ENCODE assay signal across 20 mouse cellular contexts in the genomic region with DNA sequence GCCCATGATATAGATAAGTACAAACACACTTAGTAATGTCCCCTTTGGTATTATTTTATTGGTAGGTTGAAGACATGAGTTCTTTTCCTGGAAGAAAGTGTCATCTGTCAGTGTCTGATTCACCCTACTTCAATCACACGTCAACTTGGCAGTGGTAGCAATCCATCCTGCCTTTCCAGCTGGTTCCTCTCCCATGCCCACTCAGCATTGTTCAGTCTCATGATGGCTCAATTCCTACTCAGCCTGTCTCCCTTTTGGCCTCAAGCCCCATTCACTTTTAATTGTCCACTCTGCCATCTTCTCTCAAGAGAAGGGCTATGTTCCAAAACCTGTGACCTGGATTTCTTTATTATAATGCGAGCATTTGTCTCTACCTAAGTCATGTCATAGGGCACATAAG.
DNase-seq lines count a peak whose midpoint lies in the region; ATAC-seq and TF ChIP-seq lines count a peak whose summit lies in the region.
"Had no signal": no experiment of that assay in that cellular context is flagged by ENCODE, and none has a peak within 500 bp of the region (broad histone marks: within the 10 kb centered on the region; RNA-seq: fewer than 3 reads in every experiment).

No protein-coding gene starts in this region.

- ATAC-seq in midbrain, postnatal 0 days (ENCODE audit: low FRiP score), result no peak
- no peak for ATAC-seq in midbrain, embryonic 11.5 days (ENCODE audit: low FRiP score)
- ATAC-seq in megakaryocyte-erythroid progenitor cell, adult 5-6 weeks (replicated peaks; ENCODE audit: low FRiP score, low TSS enrichment, poor library complexity, severe bottlenecking), result no peak
- ATAC-seq: hindbrain, embryonic 16.5 days; intestine, postnatal 0 days; lung, postnatal 0 days; Patski had no signal

- peak; percentile 21 to 46 for DNase-seq in heart, adult 18-20 months
- no peak for DNase-seq in heart, postnatal 4 days
- peak; percentile 11 for DNase-seq in midbrain, postnatal 0 days (ENCODE audit: low spot score)
- DNase-seq in midbrain, embryonic 11.5 days (ENCODE audit: low spot score, missing footprints), result no peak
- DNase-seq in layer of hippocampus, adult 8-10 months (ENCODE audit: low spot score in 2 of 2), result peak; percentile 20 to 32
- no peak for DNase-seq in lung, postnatal 36 days
- DNase-seq: adrenal gland, postnatal 14 days; cerebellum, adult 9-11 months; embryo, embryonic 11 days; heart, postnatal 36 days; midbrain, embryonic 14.5 days; thymus, postnatal 25 days had no signal

- TF ChIP-seq CTCF in midbrain, postnatal 0 days (IDR thresholded peaks at IDR 0.05), result no peak

- H3K9ac ChIP-seq in midbrain, postnatal 0 days (replicated peaks; ENCODE audit: low read length, poor library complexity, severe bottlenecking), result no peak overlapping the region
- no peak overlapping the region for H3K9ac ChIP-seq in midbrain, embryonic 11.5 days (ENCODE audit: low read length)
- H3K9ac ChIP-seq: limb, embryonic 15.5 days had no signal

- WGBS in midbrain, postnatal 0 days, result 89% methylated on average over 2 of the region's 2 CpGs
- WGBS in midbrain, embryonic 11.5 days, result 92% methylated on average over 2 of the region's 2 CpGs

- no peak overlapping the region for H3K4me2 ChIP-seq in midbrain, postnatal 0 days (ENCODE audit: low read depth, low read length, poor library complexity, severe bottlenecking)
- no peak overlapping the region for H3K4me2 ChIP-seq in midbrain, embryonic 11.5 days
- H3K4me2 ChIP-seq: limb, embryonic 15.5 days had no signal

- no peaks in the 10 kb centered on the region for H3K27me3 ChIP-seq in midbrain, postnatal 0 days (ENCODE audit: insufficient read depth, low read length)
- no peaks in the 10 kb centered on the region for H3K27me3 ChIP-seq in midbrain, embryonic 11.5 days (ENCODE audit: control insufficient read depth, insufficient read depth, low read length)
- H3K27me3 ChIP-seq: limb, embryonic 15.5 days; Patski had no signal

- H3K4me1 ChIP-seq in midbrain, postnatal 0 days (ENCODE audit: insufficient read depth, low read length), result no peaks in the 10 kb centered on the region
- H3K4me1 ChIP-seq in midbrain, embryonic 11.5 days (ENCODE audit: control insufficient read depth, insufficient read depth, low read length), result no peaks in the 10 kb centered on the region
- H3K4me1 ChIP-seq: heart, embryonic 10.5 days; limb, embryonic 15.5 days had no signal

- no peaks in the 10 kb centered on the region for H3K9me3 ChIP-seq in midbrain, postnatal 0 days (ENCODE audit: low read length)
- H3K9me3 ChIP-seq in midbrain, embryonic 11.5 days (ENCODE audit: control insufficient read depth, low read length), result no peaks in the 10 kb centered on the region
- H3K9me3 ChIP-seq: heart, embryonic 10.5 days; limb, embryonic 15.5 days had no signal

- no peaks in the 10 kb centered on the region for H3K36me3 ChIP-seq in midbrain, postnatal 0 days (ENCODE audit: insufficient read depth, low read length)
- H3K36me3 ChIP-seq in midbrain, embryonic 11.5 days (ENCODE audit: control insufficient read depth, insufficient read depth, low read length), result no peaks in the 10 kb centered on the region
- H3K36me3 ChIP-seq: heart, embryonic 10.5 days; limb, embryonic 15.5 days had no signal

- no peak overlapping the region for H3K4me3 ChIP-seq in midbrain, postnatal 0 days (ENCODE audit: low read depth, low read length)
- no peak overlapping the region for H3K4me3 ChIP-seq in midbrain, embryonic 11.5 days (ENCODE audit: low read depth, low read length)
- H3K4me3 ChIP-seq: heart, embryonic 10.5 days; limb, embryonic 15.5 days; myocyte had no signal

- no peak overlapping the region for H3K27ac ChIP-seq in midbrain, postnatal 0 days (ENCODE audit: low read depth, low read length)
- no peak overlapping the region for H3K27ac ChIP-seq in midbrain, embryonic 11.5 days (ENCODE audit: low read depth, low read length)
- H3K27ac ChIP-seq: heart, embryonic 10.5 days; limb, embryonic 15.5 days had no signal

Comparison
In these comparisons a context has a peak if more than half of its experiments do, and no peak if none do; other contexts are left out.
1. DNase-seq: peak in heart, adult 18-20 months (2 of 2), midbrain, postnatal 0 days (single experiment) and layer of hippocampus, adult 8-10 months (2 of 2); none in heart, postnatal 4 days (single experiment), midbrain, embryonic 11.5 days (single experiment) and lung, postnatal 36 days (single experiment).